Mouse (Mus musculus): ENCODE data around the gene Mrps23.

Gene Mrps23

GRCm38 (mm10) chr11:88203712-88204532 is at the start of gene Mrps23:
TSS of gene Mrps23 (plus strand) at chr11:88204388.
- peak; percentile 81 for DNase-seq (ENCODE audit: low spot score)

GRCm38 (mm10) chr11:88154500-88154899 is 49.7 kb upstream of the Mrps23 start:
- no peak for DNase-seq (ENCODE audit: low spot score)

- no peak for DNase-seq (ENCODE audit: low spot score)
Observed at GRCm38 (mm10) chr11:88155451-88155850, 48.7 kb upstream of the Mrps23 start.

- no peak for DNase-seq (ENCODE audit: low spot score)
Observed at GRCm38 (mm10) chr11:88155998-88156397, 48.2 kb upstream of the Mrps23 start.

GRCm38 (mm10) chr11:88156403-88156802 is 47.8 kb upstream of the Mrps23 start:
- no peak for DNase-seq (ENCODE audit: low spot score)

GRCm38 (mm10) chr11:88158842-88159246 is 45.3 kb upstream of the Mrps23 start:
- DNase-seq (ENCODE audit: low spot score): no peak

- no peak for DNase-seq (ENCODE audit: low spot score)
Observed at GRCm38 (mm10) chr11:88159389-88159788, 44.8 kb upstream of the Mrps23 start.

GRCm38 (mm10) chr11:88160316-88160715 is 43.9 kb upstream of the Mrps23 start:
- no peak for DNase-seq (ENCODE audit: low spot score)

GRCm38 (mm10) chr11:88161051-88161581 is 43.1 kb upstream of the Mrps23 start:
- no peak for DNase-seq (ENCODE audit: low spot score)

- peak; percentile 85 for DNase-seq (ENCODE audit: low spot score)
Observed at GRCm38 (mm10) chr11:88161651-88162362, 42.4 kb upstream of the Mrps23 start.

GRCm38 (mm10) chr11:88162740-88163139 is 41.4 kb upstream of the Mrps23 start:
- DNase-seq (ENCODE audit: low spot score): no peak

- no peak for DNase-seq (ENCODE audit: low spot score)
Observed at GRCm38 (mm10) chr11:88164213-88164723, 39.9 kb upstream of the Mrps23 start.

- peak; percentile 70 for DNase-seq (ENCODE audit: low spot score)
Observed at GRCm38 (mm10) chr11:88164801-88165377, 39.3 kb upstream of the Mrps23 start.

- no peak for DNase-seq (ENCODE audit: low spot score)
Observed at GRCm38 (mm10) chr11:88165683-88166364, 38.4 kb upstream of the Mrps23 start.

GRCm38 (mm10) chr11:88166471-88166870 is 37.7 kb upstream of the Mrps23 start:
- DNase-seq (ENCODE audit: low spot score): no peak

- no peak for DNase-seq (ENCODE audit: low spot score)
Observed at GRCm38 (mm10) chr11:88168611-88169010, 35.6 kb upstream of the Mrps23 start.

- no peak for DNase-seq (ENCODE audit: low spot score)
Observed at GRCm38 (mm10) chr11:88169531-88170040, 34.6 kb upstream of the Mrps23 start.

- DNase-seq (ENCODE audit: low spot score): no peak
Observed at GRCm38 (mm10) chr11:88170606-88171005, 33.6 kb upstream of the Mrps23 start.

- no peak for DNase-seq (ENCODE audit: low spot score)
Observed at GRCm38 (mm10) chr11:88171876-88172442, 32.2 kb upstream of the Mrps23 start.

GRCm38 (mm10) chr11:88172601-88173325 is 31.4 kb upstream of the Mrps23 start:
- DNase-seq (ENCODE audit: low spot score): no peak
